ENCODE assay signal across 8 mouse cellular contexts in genomic region chr5:76868693-76869286, GRCm38 (mm10). TPM values are rescaled to one million over a fixed set of nuclear protein-coding genes. Genes with fewer than 3 reads are reported as not detected.
DNase-seq lines count a peak whose midpoint lies in the region; ATAC-seq and TF ChIP-seq lines count a peak whose summit lies in the region.

No protein-coding gene starts in this region.

- H3K36me3 ChIP-seq in forebrain, embryonic 16.5 days (ENCODE audit: control insufficient read depth, insufficient read depth): peaks cover 29% of the 10 kb centered on the region
- H3K36me3 ChIP-seq in lung, embryonic 14.5 days (ENCODE audit: insufficient read depth): peaks cover 30% of the 10 kb centered on the region

- no peaks in the 10 kb centered on the region for H3K4me1 ChIP-seq in forebrain, embryonic 16.5 days (replicated peaks; ENCODE audit: control insufficient read depth, insufficient read depth, low read length)
- H3K4me1 ChIP-seq in lung, embryonic 14.5 days (ENCODE audit: insufficient read depth): no peaks in the 10 kb centered on the region; the same call in 1 of the 2 replicates

- H3K27me3 ChIP-seq in forebrain, embryonic 16.5 days (replicated peaks; ENCODE audit: control insufficient read depth, insufficient read depth, low read length): no peaks in the 10 kb centered on the region
- H3K27me3 ChIP-seq in lung, embryonic 14.5 days (ENCODE audit: insufficient read depth, low read length): no peaks in the 10 kb centered on the region

- H3K9me3 ChIP-seq in forebrain, embryonic 16.5 days (ENCODE audit: control insufficient read depth, low read length): no peaks in the 10 kb centered on the region
- no peaks in the 10 kb centered on the region for H3K9me3 ChIP-seq in lung, embryonic 14.5 days (ENCODE audit: low read depth, low read length)

- no peak for TF ChIP-seq CTCF in lung, embryonic 14.5 days (IDR thresholded peaks at IDR 0.05; ENCODE audit: low read depth)

- peak; percentile 27 to 41 for DNase-seq in spleen, postnatal 36 days (ENCODE audit: low spot score in 2 of 2)
- no peak for DNase-seq in spleen, postnatal 4 days (ENCODE audit: low spot score in 2 of 2)
- DNase-seq in kidney, adult 18-20 months: peak; percentile 16
- DNase-seq in lung, embryonic 14.5 days: peak; percentile 70
- DNase-seq in urinary bladder, adult 18-20 months (ENCODE audit: low spot score in 2 of 2): no peak

- H3K4me2 ChIP-seq in forebrain, embryonic 16.5 days (ENCODE audit: low read length): peak overlapping the region; percentile 8
- H3K4me2 ChIP-seq in lung, embryonic 14.5 days: peak overlapping the region; percentile 55

- no peak overlapping the region for H3K9ac ChIP-seq in forebrain, embryonic 16.5 days (replicated peaks; ENCODE audit: low read depth, low read length)
- H3K9ac ChIP-seq in lung, embryonic 14.5 days: peak overlapping the region; percentile 32; the same call in 1 of the 2 replicates

- 0 out of 2 replicates have a peak overlapping the region, but pooled peaks have one; percentile 3 for H3K4me3 ChIP-seq in forebrain, embryonic 16.5 days (replicated peaks; ENCODE audit: low read length)
- peak overlapping the region; percentile 25 for H3K4me3 ChIP-seq in lung, embryonic 14.5 days (ENCODE audit: low read depth, low read length)

- ATAC-seq in forebrain, embryonic 16.5 days: peak; percentile 73
- ATAC-seq in lung, embryonic 14.5 days (ENCODE audit: insufficient read depth): peak; percentile 86
- peak; percentile 57; the same call in 1 of the 2 replicates for ATAC-seq in neutrophil, adult 5-6 weeks (ENCODE audit: extremely low read depth, insufficient number of reproducible peaks, low FRiP score, poor library complexity, severe bottlenecking)
- ATAC-seq in cerebellum, adult (ENCODE audit: insufficient number of reproducible peaks, low FRiP score, low TSS enrichment): no peak

- H3K27ac ChIP-seq in forebrain, embryonic 16.5 days (ENCODE audit: low read length): no peak overlapping the region
- no peak overlapping the region for H3K27ac ChIP-seq in lung, embryonic 14.5 days (ENCODE audit: low read depth)

- 28% methylated on average over 16 of the region's 16 CpGs for WGBS in forebrain, embryonic 16.5 days
- 31% methylated on average over 16 of the region's 16 CpGs for WGBS in lung, embryonic 14.5 days

RNA-seq across cellular contexts. Expression of gene Aasdh, which starts 36.5 kb away (rescaled TPM):
- polyA plus RNA-seq in forebrain, embryonic 16.5 days (2015; fragmentation: Nextera tagmentation; extraction: Ambion mirVana): 25.7 and 28.1 TPM in 2 replicates
- 20.4 and 22.8 TPM in 2 replicates for polyA plus RNA-seq in lung, embryonic 14.5 days (2014; fragmentation: Nextera tagmentation; extraction: Ambion mirVana)
- 39.3 and 46.3 TPM in 2 replicates for total RNA-seq in neutrophil, adult 5-6 weeks (2017)

Comparison
In these comparisons a context has a peak if more than half of its experiments do, and no peak if none do; other contexts are left out.
1. DNase-seq: peak in spleen, postnatal 36 days (2 of 2), kidney, adult 18-20 months (single experiment) and lung, embryonic 14.5 days (single experiment); none in spleen, postnatal 4 days (0 of 2) and urinary bladder, adult 18-20 months (0 of 2).